Mouse (Mus musculus) cerebellum, adult 9-10 months (tissue): ENCODE measurements around the gene Cst13.
"Not testable (repeated sequence)": the region's sequence is repeated elsewhere in the genome, so short reads cannot be mapped to it uniquely, and the experiment has no call there.

Experiments used
- DNase-seq: peaks from one replicate; pipeline ENCODE4 v3.0.0; 2022

The Cst13 gene

DNA sequence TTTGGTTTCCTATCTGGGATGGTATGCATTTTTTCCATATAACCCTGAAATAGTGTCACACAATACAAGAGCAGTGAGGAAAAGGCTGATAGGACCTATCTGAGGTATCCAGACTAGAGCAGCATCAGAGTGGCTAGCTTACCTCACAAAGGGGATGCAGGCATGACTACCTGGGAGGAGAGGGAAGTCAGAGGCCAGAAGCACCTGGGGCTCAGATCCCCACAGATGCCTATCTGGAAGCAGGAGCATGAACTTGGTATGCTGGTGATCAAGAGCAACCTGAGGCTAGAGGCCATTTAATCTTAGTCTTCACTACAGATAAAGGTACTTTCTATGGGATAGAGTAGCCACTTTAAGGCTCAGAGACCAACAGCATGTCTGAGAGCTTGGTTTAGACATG lies at the start of gene Cst13:
TSS of gene Cst13 (plus strand) at position 173 of the 400 bp plus-strand sequence.
- DNase-seq, result no peak

DNA sequence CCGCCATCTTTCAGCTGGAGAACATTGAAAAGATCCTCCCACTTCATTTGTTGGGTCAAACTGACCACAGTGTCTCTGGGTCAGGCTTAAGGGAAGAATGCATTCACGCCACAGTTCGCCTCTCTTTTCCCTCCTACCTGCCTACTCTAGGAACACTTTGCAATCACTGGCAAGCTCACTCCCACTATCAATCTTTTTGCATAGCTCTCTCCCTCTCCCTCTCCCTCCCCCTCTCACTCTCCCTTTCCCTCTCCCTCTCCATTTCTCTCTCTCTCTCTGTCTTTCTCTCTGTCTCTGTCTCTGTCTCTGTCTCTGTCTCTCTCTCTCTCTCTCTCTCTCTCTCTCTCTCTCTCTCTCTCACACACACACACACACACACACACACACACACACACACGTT lies 48.5 kb upstream of the Cst13 start, which contains the start of gene Cst11:
TSS of gene Cst11 (minus strand) at position 101 of the 400 bp plus-strand sequence.
- DNase-seq, result not testable (repeated sequence)

DNA sequence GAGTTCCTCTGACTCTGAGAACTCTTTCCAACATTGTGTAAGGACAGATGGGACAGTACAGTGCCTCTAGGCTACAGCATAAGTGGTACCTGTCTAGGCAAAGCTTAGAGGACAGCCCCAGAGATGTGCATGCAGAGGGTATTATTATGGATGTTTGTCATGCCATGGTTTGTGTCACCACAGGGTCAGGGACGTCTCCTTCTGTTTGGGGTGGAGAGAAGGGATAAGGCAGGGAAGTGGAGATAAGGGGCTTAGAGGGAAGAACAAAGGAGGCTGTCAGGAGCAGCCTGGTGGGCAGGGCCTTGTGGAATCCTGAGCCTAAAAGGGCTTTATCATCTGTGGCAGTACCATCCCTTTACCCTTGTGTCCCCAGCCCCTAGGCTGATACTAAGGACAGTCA lies 38.2 kb upstream of the Cst13 start, which contains the start of gene 8030411F24Rik:
TSS of gene 8030411F24Rik (plus strand) at position 301 of the 400 bp plus-strand sequence.
- no peak for DNase-seq

DNA sequence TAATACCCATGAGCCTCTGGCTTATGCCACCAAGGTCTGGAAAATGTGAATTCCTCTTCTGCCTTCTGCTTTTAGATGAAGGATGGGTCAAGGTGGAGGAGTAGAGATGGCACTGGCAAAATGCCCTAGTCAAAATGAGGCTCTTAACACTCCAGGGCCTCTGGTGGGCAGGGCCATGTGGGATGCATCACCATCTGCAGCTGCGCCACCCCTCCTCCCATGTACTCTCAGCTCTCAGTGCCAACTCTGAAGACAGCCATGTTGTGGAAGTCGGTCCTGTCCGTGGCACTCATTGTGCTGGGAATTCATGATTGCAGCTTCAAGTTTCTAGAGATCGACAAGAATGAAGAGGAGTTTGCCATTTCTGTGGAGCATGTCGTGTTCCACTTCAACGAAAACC lies 30.7 kb upstream of the Cst13 start, which contains the start of gene Cst12:
TSS of gene Cst12 (plus strand) at position 220 of the 400 bp plus-strand sequence.
- no peak for DNase-seq

DNA sequence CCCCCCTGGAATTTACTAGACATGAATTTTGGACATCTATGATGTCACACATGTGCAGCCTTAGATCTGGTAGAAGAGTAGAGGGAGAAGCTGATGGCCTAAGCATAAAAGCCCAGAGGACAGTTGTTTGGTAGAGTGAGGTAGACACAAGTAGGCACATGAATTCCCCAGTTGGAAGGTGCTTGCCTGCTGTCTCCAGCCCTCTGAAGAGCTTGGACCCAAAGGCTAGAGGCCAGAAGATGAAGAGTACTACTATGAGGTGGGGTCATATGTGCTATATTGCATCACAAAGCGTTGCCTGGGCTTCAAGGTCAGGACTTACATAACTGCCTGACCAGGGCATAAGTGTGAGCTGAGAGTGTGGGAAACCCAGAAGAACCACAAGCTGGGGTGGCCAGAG lies 21.4 kb upstream of the Cst13 start, which contains the start of gene Cst8:
TSS of gene Cst8 (plus strand) at position 301 of the 400 bp plus-strand sequence.
- DNase-seq, result no peak

DNA sequence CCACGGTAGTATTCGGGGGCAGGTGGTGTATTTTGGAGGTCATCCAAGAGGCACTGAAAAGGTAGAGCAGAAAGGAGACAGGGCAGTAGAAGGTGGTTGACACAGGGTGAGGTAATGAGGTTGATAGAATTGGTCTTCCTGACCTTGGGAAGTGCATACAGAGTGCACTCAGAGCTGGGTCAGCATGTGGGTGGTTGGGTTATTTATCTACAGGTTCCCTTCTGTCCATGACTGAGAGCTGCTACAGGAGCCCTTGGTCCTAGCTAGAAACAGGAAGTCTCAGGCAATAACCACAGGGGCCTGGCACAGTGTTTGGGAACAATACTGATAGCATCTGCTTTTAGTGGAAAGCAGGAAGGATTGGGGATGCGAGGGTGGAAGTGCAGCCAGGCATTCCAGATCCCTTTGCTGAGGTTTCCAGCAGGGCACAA lies 18.4 kb upstream of the Cst13 start:
- DNase-seq, result peak; percentile 89

DNA sequence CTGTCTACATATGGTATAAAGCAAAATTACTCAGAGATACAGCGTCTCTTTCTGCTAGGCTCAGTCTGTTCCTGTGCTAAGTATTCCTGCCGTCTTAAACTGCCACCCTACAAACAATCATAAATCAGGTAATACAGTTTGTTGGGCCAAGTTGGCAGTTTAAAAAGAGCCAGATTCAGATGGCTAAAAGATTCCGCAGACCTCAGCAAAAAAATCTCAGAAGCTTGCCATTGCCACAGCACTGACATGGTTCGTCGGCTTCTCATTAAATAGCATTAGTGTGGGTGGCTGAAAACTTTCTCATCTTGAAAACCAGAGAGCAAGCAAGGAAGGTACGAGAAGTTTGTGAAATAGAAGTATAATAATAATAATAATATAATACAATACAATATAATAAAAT lies 13.2 kb upstream of the Cst13 start:
- no peak for DNase-seq

DNA sequence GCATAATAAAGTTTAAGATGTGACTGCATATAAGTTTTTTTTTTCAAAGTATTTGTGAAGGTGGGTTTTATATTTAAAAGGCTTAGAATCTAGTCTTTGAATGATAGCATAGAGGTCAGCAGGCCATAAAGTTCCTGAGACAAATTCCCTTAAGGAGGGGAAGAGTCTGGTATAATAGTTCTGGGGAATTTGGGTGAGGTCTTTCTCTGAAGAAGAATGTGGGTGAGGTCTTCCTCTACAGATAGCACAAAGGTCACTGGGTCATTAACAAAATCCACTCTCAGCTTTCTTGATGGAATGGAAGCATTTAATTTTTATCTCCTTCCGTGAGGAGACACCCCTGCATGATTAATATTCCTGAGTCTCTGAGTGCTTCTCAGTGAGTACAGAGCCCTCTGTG lies 6.1 kb downstream of the Cst13 start:
- DNase-seq, result no peak

DNA sequence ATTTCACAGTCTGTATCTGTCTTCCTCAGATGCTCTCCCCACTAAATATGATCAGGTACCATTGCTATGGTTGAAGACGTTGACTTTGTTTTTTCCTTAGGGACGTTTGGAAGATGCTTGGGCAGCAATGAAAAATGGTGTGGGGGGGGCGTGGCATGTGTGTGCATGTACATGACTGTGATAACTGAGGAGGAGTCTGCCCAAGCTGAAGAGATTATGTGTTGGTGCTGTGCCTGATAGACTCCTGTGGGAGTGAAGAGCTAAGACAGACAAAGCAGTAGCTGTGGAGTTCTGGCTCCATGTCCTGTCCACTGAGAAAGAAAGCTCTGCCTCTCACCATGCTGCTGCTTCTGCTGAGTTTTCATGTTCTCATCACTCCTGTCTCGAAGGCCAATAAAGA lies 15.0 kb downstream of the Cst13 start, which contains the start of gene Cst9:
TSS of gene Cst9 (plus strand) at position 236 of the 400 bp plus-strand sequence.
- no peak for DNase-seq

DNA sequence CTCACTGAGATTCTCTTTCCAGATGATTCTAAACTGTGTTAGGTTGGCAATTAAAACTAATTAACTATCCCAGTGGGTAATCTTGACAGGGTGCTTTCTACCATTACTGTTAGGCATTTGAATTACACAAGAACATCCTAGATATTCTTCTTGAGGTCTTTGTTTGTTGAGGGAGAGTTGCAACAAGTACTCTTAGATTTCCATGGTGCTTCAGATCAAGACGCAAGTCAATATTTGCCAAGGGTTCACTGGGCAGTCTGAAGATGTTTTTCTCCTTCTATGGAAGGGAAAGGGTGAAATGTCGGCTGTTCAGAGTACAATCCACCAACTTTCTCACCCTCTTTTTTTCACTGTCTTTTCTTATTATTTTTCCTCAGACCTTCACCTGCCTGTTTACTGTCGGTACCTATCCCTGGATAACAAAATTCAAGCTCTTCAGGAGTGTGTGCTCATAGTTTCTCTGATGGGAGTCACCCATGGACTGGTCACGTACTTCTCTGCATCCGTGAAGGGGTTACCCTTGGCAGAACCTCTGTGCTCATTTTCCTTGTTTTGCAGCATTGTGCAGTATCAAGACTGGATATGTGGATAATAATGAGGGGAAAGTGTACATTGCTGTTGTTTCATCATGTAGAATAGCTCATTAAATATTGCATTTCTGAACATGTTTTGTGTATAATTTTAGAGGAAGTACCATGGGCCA lies 18.3 kb downstream of the Cst13 start:
- no peak for DNase-seq

DNA sequence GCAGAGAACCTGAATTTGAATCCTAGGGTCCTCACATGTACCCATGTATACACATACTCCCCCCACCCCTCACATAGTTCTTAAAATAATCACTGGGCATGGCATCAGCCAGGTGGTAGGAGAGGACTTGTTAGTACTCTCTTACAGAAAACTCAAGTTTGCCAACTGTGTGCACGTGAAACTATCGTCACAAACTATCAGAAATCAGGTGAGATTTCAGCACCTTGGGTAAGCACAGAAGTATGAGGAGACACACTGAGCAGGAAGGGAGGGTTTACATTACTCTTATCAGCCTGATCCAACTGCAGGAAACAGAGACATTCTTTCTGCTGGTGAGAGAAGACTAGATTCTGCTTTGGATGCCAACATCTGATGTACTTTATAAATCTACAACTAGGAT lies 19.3 kb downstream of the Cst13 start:
- DNase-seq, result no peak

DNA sequence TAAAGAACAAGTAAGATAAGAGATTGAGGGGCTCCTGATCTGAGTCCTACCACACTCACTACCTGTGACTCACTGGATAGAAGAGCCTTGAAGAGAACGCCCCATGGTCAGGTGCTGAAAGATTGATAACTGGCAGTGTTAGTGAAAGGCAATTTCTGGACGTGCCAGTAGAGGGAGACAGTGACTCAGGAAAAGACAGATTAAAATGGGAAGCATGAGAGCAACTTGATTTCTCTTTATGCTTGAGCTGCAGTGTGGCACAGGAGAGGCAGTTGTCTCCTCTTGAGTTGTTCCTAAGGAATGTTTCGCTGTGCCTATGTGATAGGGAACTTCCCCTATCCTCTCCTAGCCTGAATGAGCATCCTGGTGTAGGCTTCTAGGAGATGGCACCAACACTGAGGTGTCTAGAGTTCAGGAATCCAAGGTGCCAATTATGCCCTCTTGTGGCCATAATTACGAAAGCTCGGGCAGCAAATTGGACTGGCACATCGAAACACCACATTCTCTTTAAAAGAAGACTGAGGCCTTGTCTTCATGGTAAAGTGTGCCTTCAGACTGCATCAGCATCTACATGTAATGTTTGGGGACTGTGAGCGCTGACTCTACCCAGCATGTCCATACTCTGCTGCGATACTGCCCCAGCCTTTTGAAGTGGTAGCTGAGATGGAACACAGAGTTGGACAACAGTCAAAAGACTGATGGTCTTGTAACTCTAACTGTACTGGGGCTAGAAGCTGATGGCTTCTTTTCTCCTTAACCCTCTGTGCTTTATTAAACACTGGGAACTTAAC lies 31.4 kb downstream of the Cst13 start:
- peak; percentile 85 for DNase-seq

DNA sequence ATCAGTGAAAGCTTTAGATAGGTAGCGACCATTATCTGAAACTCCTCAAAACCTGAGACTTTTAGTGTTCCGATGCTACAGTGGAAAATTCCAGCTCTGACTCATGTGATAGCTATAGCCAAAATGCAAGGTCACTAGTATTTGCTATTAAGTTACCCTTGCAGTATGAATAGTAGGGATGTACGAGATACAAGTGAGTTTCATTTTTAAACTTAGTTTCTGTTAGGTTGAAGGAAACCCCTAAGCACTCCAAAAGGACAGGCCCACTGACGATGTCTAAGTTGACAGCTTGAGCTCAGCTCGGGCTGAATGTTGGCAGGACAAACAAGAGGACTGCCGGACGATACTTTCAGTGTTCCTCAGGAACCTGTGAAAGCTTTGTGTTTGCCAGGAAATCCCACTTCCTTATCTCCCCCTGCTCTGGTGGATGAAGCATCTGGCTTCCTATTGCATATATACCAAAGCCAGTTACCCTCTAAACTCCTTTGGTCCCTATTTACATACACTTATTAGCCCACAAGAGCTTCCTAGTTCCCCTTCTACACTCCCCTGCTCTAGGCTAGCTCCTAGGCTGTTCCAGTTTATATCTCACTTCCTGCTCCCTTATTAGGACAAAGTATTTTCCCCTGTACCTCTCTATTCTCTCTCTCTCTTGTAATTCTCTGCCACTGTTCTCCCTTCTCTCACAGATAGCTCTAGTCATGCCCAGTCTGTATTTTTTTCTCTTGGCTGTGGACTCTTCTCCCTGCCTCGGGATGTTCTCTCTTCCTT lies 36.9 kb downstream of the Cst13 start:
- DNase-seq, result no peak

DNA sequence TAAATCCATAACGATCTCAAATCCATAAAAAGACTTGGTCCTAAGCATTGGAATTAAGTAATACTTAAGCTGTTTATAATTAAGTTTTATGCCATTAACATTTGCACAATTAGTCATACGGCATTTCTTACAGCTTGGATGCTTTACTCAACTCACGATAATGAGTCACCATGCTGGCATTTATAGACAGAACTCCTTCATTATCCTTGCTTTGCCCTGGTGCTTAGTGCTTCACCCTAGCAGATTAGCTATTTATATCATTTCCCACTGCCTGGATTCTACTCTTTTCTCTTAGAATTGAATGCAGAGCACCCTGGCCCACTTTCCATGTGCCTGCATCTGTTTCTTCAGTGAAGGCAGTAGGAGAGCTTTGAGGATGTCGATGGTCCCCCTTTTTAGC lies 37.6 kb downstream of the Cst13 start:
- no peak for DNase-seq

DNA sequence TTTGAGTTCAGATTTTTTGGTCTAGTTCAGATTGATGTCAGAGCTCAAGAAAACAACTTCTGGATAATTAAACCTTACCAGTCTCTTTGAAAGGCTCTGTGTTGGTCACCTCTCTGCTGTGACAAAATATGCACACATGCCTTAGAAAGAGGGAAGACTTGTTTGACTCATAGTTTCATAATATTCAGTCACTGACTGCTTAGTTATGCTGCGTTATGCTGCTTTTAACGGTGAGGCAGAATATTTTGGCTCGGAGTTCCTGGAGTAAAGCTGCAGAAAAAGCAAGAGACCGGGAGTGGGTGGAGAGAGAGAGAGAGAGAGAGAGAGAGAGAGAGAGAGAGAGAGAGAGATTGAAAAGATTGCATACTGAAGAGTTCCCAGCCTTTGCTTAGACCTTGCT lies 41.1 kb downstream of the Cst13 start:
- DNase-seq, result no peak

DNA sequence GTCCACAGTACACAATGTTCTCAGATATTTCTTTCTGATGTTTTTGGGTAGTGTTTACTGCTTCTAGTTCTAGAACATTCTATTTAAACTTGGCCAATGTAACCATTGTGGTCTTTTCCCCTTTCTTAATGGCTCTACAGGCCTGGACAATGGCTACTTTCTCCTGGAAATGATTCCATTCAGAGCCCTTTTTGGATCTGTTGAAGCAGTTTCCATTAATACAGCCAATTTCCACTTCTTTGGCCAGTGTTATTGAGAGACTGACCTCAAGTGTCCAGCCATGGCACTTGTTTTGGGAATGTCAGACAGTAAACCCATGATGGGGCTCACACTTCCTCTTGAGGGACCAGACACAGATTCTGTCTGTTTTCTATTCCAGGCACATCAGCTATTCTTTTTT lies 41.8 kb downstream of the Cst13 start:
- DNase-seq, result no peak

DNA sequence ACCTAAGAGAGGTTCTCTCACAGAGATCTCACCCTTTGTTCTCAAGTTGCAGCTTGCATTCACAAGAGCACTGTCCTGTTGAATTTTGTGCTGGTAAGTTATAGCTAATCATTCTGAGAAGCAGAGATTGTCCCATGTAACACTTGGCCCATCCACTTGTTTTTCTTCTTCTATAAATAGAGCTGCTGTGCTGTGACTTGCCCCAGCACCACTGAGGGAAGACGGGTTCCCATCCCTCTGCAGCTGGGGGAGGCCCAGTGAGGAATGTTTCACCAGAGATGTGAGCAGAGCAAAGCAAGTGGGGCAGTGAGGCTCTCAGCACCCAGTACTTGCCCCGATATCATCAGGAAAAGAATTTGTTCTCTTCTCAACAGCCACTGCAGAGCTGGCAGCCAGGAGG lies 45.1 kb downstream of the Cst13 start, which contains the start of gene 9230104L09Rik:
TSS of gene 9230104L09Rik (minus strand) at position 73 of the 400 bp plus-strand sequence.
- no peak for DNase-seq

DNA sequence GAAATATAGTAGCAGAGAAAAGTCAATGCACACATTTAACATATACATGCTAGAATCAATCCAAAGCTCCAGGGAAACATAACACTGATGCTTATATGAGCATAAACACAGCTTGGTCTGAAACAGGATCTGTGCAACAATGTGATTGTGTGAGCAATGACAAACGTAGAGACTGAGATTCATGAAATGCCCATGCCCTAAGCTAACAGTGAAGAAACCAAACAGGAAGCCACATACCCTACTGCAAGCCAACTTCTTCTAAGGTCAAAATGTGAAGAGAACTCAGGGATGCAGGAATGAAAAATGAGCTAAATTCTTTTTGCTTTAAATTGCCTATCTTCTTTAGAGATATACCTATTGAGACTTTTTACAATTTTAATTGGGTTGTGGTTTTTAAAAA lies 49.1 kb downstream of the Cst13 start:
- DNase-seq, result no peak

DNA sequence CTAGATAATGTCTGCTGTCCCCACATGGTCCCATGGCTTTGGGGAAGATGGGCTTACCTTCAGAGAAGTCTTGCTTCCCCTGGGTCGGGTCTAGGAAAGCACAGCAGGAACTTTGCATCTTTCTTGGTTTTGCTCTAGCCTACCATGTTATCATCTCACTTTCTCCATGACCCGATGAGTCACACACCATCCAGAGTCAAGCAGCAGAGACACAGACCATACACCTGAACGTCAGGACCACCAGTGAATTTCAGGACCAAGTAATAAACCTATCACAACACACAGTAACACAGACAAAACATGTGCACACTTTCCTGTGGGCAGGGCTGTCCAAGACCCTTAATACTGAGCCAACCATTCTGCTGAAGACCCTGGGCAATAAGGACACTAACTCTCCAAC lies 50.6 kb downstream of the Cst13 start:
- no peak for DNase-seq

DNA sequence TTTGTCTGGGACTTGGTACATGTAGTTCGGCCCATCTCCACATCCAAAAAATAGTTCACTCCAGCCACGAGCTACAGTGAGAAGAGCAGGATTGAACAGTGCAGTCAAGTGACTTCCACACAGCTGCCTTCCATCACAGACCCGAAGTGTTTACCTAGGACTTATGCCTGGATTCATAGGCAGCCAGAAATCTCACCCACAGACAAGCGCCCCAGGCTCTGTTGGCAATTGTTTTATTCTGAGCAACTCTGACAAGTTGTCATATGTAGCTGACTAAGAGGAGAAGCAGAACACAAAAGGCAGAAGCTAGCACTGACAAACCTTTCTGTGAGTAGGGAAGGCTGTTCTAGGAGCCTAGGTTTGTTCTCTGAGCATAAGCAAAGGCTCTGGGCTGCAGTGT lies 53.0 kb downstream of the Cst13 start:
- no peak for DNase-seq

DNA sequence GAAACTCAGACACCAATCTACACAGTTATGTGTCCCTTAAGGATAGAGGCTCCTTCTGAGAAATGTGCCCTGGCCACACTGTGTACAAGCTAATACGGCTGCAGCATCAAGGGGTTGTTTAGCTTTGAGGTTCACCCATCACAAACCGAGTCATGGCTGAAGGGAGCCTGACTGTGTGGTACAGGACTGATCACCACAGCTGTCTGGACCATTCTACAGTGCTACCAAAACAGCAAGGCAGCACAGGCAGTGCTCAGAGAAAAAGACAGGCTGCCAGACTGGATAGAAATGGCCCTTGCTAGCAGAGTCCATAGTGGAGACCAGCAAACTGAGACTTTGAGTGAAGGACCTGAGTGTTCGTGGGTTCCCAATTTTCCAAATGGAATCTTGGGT lies 54.3 kb downstream of the Cst13 start:
- DNase-seq, result no peak

DNA sequence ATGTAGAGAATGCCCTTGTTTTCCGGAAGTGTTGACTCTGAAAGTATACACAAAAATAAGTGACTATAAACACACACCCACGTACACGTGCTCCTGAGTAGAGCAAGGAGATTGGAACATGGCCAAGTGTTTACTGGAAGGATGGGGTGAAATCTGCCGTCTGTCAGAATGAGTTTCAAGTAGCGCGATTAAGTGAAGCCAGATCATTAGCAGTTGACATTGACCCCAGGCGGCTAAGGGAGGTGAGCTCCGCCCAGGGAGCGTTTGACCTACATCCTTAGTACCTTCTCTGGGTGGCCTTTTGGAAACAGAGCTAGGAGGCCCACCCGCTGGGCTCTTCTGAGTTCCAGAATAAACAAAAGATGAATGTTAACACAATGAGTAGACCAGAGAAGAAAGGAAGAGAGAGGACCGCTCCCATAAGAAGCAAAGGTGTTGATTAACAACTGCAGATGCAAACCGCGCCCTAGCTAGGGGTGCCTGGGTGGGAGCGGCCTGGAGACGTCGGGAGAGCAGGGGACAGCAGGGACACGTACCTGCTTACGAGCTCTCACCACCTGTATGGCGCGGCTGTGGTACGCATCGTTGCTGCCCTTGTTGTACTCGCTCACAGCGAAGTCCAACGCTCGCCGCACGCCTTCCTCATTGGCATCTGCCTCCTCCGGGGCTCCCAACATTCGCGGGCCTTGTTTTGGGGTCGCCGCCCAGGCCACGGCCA lies 54.9 kb downstream of the Cst13 start:
- peak; percentile 59 for DNase-seq
